Mouse (Mus musculus) spleen, postnatal 4 days (tissue): ENCODE data around the gene Clint1.

Source experiments
- DNase-seq, 2 experiments: peaks; one replicate each; pipeline ENCODE4 v3.0.0; 2022; ENCODE audit warnings: low spot score in 2 of 2

The Clint1 gene

DNA sequence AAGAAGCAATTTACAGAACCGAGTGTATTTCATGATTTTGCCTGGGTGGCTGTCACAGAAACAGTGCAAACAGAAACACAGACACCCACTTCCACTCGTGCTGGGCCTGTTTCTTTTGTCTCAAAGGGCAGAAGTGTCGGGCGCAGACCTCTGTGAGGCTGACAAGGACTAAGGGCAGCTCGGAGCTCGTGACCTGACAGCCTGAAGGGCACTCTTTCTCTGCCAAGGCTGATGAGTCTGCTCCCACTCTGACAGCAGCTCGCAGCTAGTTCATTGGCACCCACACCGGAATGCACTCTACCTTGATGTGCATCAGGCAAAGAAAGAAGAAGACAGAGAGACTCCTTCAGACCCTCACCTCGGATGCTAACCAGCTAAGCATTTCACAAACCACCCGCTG, 77.7 kb downstream of the Clint1 start:
- no peak for DNase-seq

GRCm38 (mm10) chr11:45932771-45933170, 80.9 kb downstream of the Clint1 start:
- DNase-seq = no peak

GRCm38 (mm10) chr11:45937478-45937877, 85.6 kb downstream of the Clint1 start:
- DNase-seq = no peak

DNA sequence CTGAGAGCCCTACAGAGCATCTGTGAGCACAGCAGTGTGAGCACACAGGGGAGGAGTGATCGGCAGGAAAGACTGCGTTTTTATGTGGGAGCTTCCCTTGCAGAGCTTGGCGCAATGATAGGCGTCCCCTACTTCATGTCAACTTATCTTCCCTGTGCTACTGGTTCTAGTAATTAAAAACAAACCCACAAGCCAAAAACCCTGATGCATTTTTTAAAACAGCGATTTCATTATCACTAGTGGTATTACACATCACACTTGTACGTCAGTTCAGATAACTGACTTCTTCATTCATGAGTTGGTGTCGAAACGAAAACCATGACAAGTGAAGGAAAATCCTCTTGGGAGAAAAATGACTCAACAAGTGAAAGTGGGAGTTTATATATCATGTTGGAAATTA, 87.1 kb downstream of the Clint1 start:
- no peak for DNase-seq

GRCm38 (mm10) chr11:45942281-45942680, 90.4 kb downstream of the Clint1 start:
- DNase-seq = no peak

GRCm38 (mm10) chr11:45943108-45943705, 91.4 kb downstream of the Clint1 start:
- no peak for DNase-seq

DNA sequence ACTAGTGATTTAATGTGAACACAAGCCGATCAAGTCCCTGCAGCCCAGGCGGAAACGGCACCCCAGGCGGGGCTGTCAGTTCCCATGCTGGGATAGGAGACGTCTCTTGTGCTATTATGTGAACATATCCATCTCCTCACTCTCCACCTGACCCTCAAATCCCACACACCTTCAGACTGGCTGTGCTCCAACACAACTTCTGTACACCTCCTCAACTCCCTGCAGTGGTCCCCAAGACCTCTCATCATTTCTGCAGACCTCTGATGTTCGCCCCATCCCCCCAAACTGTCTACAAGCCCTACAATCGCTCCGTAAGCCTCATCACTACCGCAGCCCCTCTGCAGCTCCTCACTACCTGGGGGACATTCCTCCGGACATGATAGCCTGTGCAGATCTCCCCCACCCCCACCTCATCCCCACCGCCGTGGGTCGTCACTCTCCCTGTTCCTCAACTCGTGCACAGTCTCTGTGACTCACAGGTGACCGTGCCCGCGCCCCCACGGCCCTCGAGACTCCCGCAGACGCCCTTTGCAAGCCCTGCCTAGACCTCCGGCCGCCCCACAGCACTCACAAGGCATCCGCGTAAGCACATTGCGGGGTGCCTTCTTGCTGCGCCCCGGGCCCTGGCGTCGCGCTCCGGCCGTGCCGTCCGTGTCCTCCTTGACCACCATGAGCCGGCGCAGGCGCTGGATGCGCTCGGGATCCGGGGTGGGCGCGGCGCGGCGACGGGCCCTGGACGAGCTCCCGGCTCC, 92.2 kb downstream of the Clint1 start:
- peak in 1 of 2 experiments; percentile 87 for DNase-seq

DNA sequence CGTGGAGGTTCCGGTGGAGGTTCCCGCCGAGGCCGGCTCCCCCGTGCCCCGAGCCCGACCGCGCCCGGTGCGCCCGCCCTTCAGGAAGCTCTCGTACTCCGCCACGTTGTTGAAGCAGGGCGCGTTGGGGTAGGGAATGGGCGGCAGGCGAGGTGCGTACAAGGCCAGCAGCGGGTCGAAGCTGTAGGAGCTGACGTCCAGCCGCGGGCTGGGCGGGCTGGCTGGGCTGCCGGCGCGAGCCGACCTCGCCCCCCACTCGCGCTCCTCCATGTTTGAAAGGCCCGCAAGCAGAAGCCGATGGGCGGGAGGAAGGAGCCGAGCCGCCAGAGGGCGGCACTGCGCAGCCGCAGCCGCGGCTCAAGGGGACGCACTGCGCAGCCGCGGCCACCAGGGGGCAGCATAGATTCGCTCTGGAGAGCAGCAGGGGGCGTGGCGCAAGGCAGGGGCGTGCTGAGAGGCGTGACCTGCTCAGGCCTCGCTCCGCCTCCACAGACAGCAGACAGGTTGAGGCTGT, 92.8 kb downstream of the Clint1 start, which contains the start of gene Lsm11:
TSS of gene Lsm11 (minus strand) at position 293 of the 514 bp plus-strand sequence.
- peak; percentile 98 to 100 for DNase-seq

DNA sequence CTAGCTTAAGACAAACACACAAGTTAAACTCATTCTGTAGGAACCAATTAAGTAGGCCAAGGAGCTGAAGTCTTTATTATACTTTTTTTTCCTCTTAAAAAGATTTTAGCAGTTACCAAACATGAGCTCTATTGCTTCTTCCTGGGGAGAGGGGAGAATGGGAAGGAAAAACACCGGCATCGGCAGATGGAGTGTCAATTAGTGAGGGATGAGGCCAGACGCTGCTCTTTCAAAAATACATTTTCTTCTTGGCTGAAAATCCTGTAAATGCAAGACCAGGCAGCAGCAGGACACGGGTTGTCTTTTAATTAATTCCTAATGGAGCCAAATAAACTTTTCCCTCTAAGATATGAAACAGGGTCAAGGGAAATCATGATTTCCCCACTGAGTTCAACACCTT, 94.9 kb downstream of the Clint1 start:
- no peak for DNase-seq

- DNase-seq = no peak
Measured at GRCm38 (mm10) chr11:45947491-45947890, 95.6 kb downstream of the Clint1 start.

- peak; percentile 87 to 92 for DNase-seq
Measured at GRCm38 (mm10) chr11:45955127-45955627, 103.3 kb downstream of the Clint1 start, which contains the start of gene Thg1l. Gene Thg1l (minus strand): TSS chr11:45955494.

DNA sequence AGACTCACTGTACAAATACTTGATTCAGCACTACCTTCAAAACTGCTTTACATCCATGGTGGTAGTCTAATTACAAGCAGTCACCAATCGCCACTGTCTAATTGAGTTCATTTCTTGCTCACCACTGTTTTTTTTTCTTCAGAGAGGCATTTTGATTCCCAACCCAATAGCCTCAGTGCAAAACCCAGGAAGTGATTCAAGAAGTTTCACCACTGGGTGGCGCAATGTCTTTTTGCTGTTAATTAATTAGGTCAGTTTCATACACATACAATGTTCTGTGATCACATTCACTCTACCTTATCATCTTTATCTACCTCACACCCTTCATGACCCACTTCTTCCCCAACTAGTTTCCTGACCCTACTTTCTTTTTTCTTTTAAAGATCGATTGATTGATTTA, 107.7 kb downstream of the Clint1 start:
- DNase-seq = no peak

DNA sequence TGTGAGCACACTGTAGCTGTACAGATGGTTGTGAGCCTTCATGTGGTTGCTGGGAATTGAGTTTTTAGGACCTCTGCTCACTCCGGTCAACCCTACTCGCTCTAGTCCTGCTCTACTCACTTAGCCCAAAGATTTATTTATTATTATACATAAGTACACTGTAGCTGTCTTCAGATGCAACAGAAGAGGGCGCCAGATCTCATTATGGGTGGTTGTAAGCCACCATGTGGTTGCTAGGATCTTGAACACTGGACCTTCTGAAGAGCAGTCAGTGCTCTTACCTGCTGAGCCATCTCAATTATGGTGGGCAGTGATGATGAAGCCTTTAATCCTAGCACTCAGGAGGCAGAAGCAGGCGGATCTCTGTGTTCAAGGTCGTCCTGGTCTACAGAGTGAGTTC, 108.2 kb downstream of the Clint1 start:
- no peak for DNase-seq
